Mouse (Mus musculus): Measurements from ENCODE around the gene Armt1.
A peak's percentile ranks its signal among the peaks of the same experiment; 100 is the strongest.

Gene Armt1

GRCm38 (mm10) chr10:4432996-4433755 is 909 bp downstream of the Armt1 start:
- DNase-seq (ENCODE audit: inconsistent age in 2 of 2, low spot score in 1 of 2), result peak in 1 of 2 experiments; percentile 62

GRCm38 (mm10) chr10:4433871-4434270 is 1.6 kb downstream of the Armt1 start:
- DNase-seq (ENCODE audit: inconsistent age in 2 of 2, low spot score in 1 of 2), result peak in 1 of 2 experiments; percentile 49

GRCm38 (mm10) chr10:4435416-4435815 is 3.1 kb downstream of the Armt1 start:
- DNase-seq (ENCODE audit: inconsistent age in 2 of 2, low spot score in 1 of 2), result no peak

- DNase-seq (ENCODE audit: inconsistent age in 2 of 2, low spot score in 1 of 2), result no peak
These were observed 24.1 kb downstream of the Armt1 start for GRCm38 (mm10) chr10:4456409-4456808.

- no peak for DNase-seq (ENCODE audit: inconsistent age in 2 of 2, low spot score in 1 of 2)
These were observed 27.9 kb downstream of the Armt1 start for GRCm38 (mm10) chr10:4460201-4460600.

- no peak for DNase-seq (ENCODE audit: inconsistent age in 2 of 2, low spot score in 1 of 2)
These were observed 33.5 kb downstream of the Armt1 start for GRCm38 (mm10) chr10:4465799-4466198.

- DNase-seq (ENCODE audit: inconsistent age in 2 of 2, low spot score in 1 of 2), result no peak
These were observed 37.1 kb downstream of the Armt1 start for GRCm38 (mm10) chr10:4469406-4469805.

GRCm38 (mm10) chr10:4473591-4473993 is 41.3 kb downstream of the Armt1 start:
- no peak for DNase-seq (ENCODE audit: inconsistent age in 2 of 2, low spot score in 1 of 2)

GRCm38 (mm10) chr10:4475431-4475830 is 43.2 kb downstream of the Armt1 start:
- DNase-seq (ENCODE audit: inconsistent age in 2 of 2, low spot score in 1 of 2), result peak in 1 of 2 experiments; percentile 61

GRCm38 (mm10) chr10:4476604-4477003 is 44.3 kb downstream of the Armt1 start:
- DNase-seq (ENCODE audit: inconsistent age in 2 of 2, low spot score in 1 of 2), result no peak

GRCm38 (mm10) chr10:4480929-4481328 is 48.7 kb downstream of the Armt1 start:
- no peak for DNase-seq (ENCODE audit: inconsistent age in 2 of 2, low spot score in 1 of 2)

GRCm38 (mm10) chr10:4481695-4482094 is 49.4 kb downstream of the Armt1 start:
- peak; percentile 5 to 55 for DNase-seq (ENCODE audit: inconsistent age in 2 of 2, low spot score in 1 of 2)

- peak in 1 of 2 experiments; percentile 28 for DNase-seq (ENCODE audit: inconsistent age in 2 of 2, low spot score in 1 of 2)
These were observed 50.1 kb downstream of the Armt1 start, which contains the start of gene Ccdc170 for GRCm38 (mm10) chr10:4482355-4482754. Gene Ccdc170, plus strand, starts transcription at chr10:4482502.

GRCm38 (mm10) chr10:4483848-4484247 is 51.6 kb downstream of the Armt1 start:
- DNase-seq (ENCODE audit: inconsistent age in 2 of 2, low spot score in 1 of 2), result no peak

GRCm38 (mm10) chr10:4484986-4485385 is 52.7 kb downstream of the Armt1 start:
- DNase-seq (ENCODE audit: inconsistent age in 2 of 2, low spot score in 1 of 2), result no peak

GRCm38 (mm10) chr10:4489865-4490264 is 57.6 kb downstream of the Armt1 start:
- DNase-seq (ENCODE audit: inconsistent age in 2 of 2, low spot score in 1 of 2), result no peak

- no peak for DNase-seq (ENCODE audit: inconsistent age in 2 of 2, low spot score in 1 of 2)
These were observed 59.0 kb downstream of the Armt1 start for GRCm38 (mm10) chr10:4491281-4491680.

- DNase-seq (ENCODE audit: inconsistent age in 2 of 2, low spot score in 1 of 2), result no peak
These were observed 59.8 kb downstream of the Armt1 start for GRCm38 (mm10) chr10:4492045-4492444.

GRCm38 (mm10) chr10:4492909-4493308 is 60.6 kb downstream of the Armt1 start:
- DNase-seq (ENCODE audit: inconsistent age in 2 of 2, low spot score in 1 of 2), result no peak

- DNase-seq (ENCODE audit: inconsistent age in 2 of 2, low spot score in 1 of 2), result peak; percentile 14 to 66
These were observed 71.0 kb downstream of the Armt1 start for GRCm38 (mm10) chr10:4503251-4503650.
